ENCODE assay signal across 8 mouse cellular contexts in genomic region chr4:56864016-56864415, GRCm38 (mm10). TPM values are rescaled to one million over a fixed set of nuclear protein-coding genes. Genes with fewer than 3 reads are reported as not detected.
DNase-seq lines count a peak whose midpoint lies in the region; ATAC-seq lines count a peak whose summit lies in the region.

No protein-coding gene starts in this region.

- H3K36me3 ChIP-seq in kidney, embryonic 15.5 days: no peaks in the 10 kb centered on the region
- H3K36me3 ChIP-seq in embryonic facial prominence, embryonic 13.5 days: no peaks in the 10 kb centered on the region
- no peaks in the 10 kb centered on the region for H3K36me3 ChIP-seq in neural tube, embryonic 15.5 days

- H3K9me3 ChIP-seq in kidney, embryonic 15.5 days (replicated peaks): no peaks in the 10 kb centered on the region
- no peaks in the 10 kb centered on the region for H3K9me3 ChIP-seq in embryonic facial prominence, embryonic 13.5 days
- H3K9me3 ChIP-seq in neural tube, embryonic 15.5 days (replicated peaks): no peaks in the 10 kb centered on the region

- H3K27ac ChIP-seq in kidney, embryonic 15.5 days: peak overlapping the region; percentile 93; the same call in 1 of the 2 replicates
- no peak overlapping the region for H3K27ac ChIP-seq in embryonic facial prominence, embryonic 13.5 days
- peak overlapping the region; percentile 84 for H3K27ac ChIP-seq in neural tube, embryonic 15.5 days (replicated peaks)

- H3K9ac ChIP-seq in kidney, embryonic 15.5 days: peak overlapping the region; percentile 75
- H3K9ac ChIP-seq in embryonic facial prominence, embryonic 13.5 days: peak overlapping the region; percentile 87
- H3K9ac ChIP-seq in neural tube, embryonic 15.5 days (replicated peaks): peak overlapping the region; percentile 86

- DNase-seq in kidney, adult 8-10 months: no peak
- peak; percentile 69 for DNase-seq in Muller cell, postnatal 12 days (ENCODE audit: inconsistent ontology term)
- DNase-seq in left cerebral cortex, postnatal 36 days (ENCODE audit: low spot score in 2 of 2): peak; percentile 28 to 33
- no peak for DNase-seq in urinary bladder, postnatal 25 days (ENCODE audit: low spot score)
- no peak for DNase-seq in adrenal gland, postnatal 10 days

- H3K27me3 ChIP-seq in kidney, embryonic 15.5 days: no peaks in the 10 kb centered on the region
- no peaks in the 10 kb centered on the region for H3K27me3 ChIP-seq in embryonic facial prominence, embryonic 13.5 days
- H3K27me3 ChIP-seq in neural tube, embryonic 15.5 days (replicated peaks): no peaks in the 10 kb centered on the region

- H3K4me3 ChIP-seq in kidney, embryonic 15.5 days (replicated peaks): peak overlapping the region; percentile 87
- H3K4me3 ChIP-seq in embryonic facial prominence, embryonic 13.5 days: peak overlapping the region; percentile 83
- H3K4me3 ChIP-seq in neural tube, embryonic 15.5 days (replicated peaks): peak overlapping the region; percentile 84

- 50% methylated on average over 4 of the region's 4 CpGs for WGBS in kidney, embryonic 15.5 days
- 34% methylated on average over 4 of the region's 4 CpGs for WGBS in embryonic facial prominence, embryonic 13.5 days
- WGBS in neural tube, embryonic 15.5 days: 42% methylated on average over 4 of the region's 4 CpGs

- H3K4me1 ChIP-seq in kidney, embryonic 15.5 days: peaks cover 41% of the 10 kb centered on the region
- H3K4me1 ChIP-seq in embryonic facial prominence, embryonic 13.5 days: peaks cover 18% of the 10 kb centered on the region
- peaks cover 20% of the 10 kb centered on the region for H3K4me1 ChIP-seq in neural tube, embryonic 15.5 days

- H3K4me2 ChIP-seq in kidney, embryonic 15.5 days: peak overlapping the region; percentile 93
- peak overlapping the region; percentile 91 for H3K4me2 ChIP-seq in embryonic facial prominence, embryonic 13.5 days
- peak overlapping the region; percentile 81 for H3K4me2 ChIP-seq in neural tube, embryonic 15.5 days

- ATAC-seq in kidney, embryonic 15.5 days (replicated peaks; ENCODE audit: low FRiP score): no peak
- no peak for ATAC-seq in embryonic facial prominence, embryonic 13.5 days (ENCODE audit: insufficient number of reproducible peaks, insufficient read depth, low FRiP score, low TSS enrichment, low read depth)
- no peak for ATAC-seq in neural tube, embryonic 15.5 days (ENCODE audit: low FRiP score)

- intact Hi-C loops in left cerebral cortex, postnatal 36 days (cut with DNase I): no loop called here

RNA-seq across cellular contexts. Expression of gene Ctnnal1, which starts 1.0 kb away (rescaled TPM):
- polyA plus RNA-seq in kidney, embryonic 15.5 days (2015; fragmentation: Nextera tagmentation; extraction: Ambion mirVana): 39.5 and 41.9 TPM in 2 replicates
- polyA plus RNA-seq in embryonic facial prominence, embryonic 13.5 days (2015; fragmentation: Nextera tagmentation; extraction: Ambion mirVana): 27.7 and 29.0 TPM in 2 replicates
- total RNA-seq in left cerebral cortex, postnatal 36 days (2021): 10 to 100 TPM; 14.4 to 23.7 TPM
- polyA plus RNA-seq in neural tube, embryonic 15.5 days (2015; fragmentation: Nextera tagmentation; extraction: Ambion mirVana): 16.0 and 17.1 TPM in 2 replicates
- total RNA-seq in adrenal gland, postnatal 10 days (2021): 10 to 100 TPM; 17.0 to 18.6 TPM

Comparison
In these comparisons a context has a peak if more than half of its experiments do, and no peak if none do; other contexts are left out.
1. DNase-seq: peak in Muller cell, postnatal 12 days (single experiment) and left cerebral cortex, postnatal 36 days (2 of 2); none in kidney, adult 8-10 months (0 of 2), urinary bladder, postnatal 25 days (single experiment) and adrenal gland, postnatal 10 days (single experiment).
2. Peak in every context shown above with its lines, with median percentiles within 50 percentile points of each other: H3K4me2 ChIP-seq, H3K4me3 ChIP-seq and H3K9ac ChIP-seq.